Mouse (Mus musculus) lung, postnatal 0 days (tissue): ENCODE data around the gene Nfat5.

ENCODE experiments used
- CTCF ChIP-seq: IDR thresholded peaks from 2 replicates; pipeline ENCODE4 v1.5.1; 2016; ENCODE audit warnings: antibody characterized with exemption, mild to moderate bottlenecking
- EP300 ChIP-seq: IDR thresholded peaks from 2 replicates; pipeline ENCODE4 v1.6.1; 2016; ENCODE audit warnings: antibody characterized with exemption, mild to moderate bottlenecking, control low read depth

DNA sequence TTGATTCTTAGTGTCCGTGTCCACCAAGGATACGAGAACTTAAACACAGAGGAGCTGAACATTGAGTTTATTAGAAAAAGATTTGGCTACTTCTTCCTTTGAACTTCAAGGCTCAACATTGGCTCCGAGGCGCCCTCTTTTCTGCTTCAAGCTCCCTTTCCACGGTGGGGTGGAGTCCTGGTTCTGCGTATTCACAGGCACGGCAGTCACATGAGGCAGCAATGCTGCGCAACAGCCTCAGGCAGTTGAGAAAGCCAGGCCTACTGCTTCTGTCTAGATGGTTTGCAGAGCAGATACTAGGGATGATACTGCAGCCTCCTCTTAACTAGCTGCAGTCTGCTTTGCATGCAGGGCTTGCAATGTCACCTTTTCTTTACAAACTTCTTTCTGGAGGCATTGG lies 119.3 kb downstream of the Nfat5 start:
- TF ChIP-seq CTCF (no peak), EP300 (no peak)
